Mouse (Mus musculus) megakaryocyte-erythroid progenitor cell, adult 5-6 weeks (primary cell): Measurements from ENCODE around the gene Fancc. TPM values are rescaled to one million over a fixed set of nuclear protein-coding genes. Genes with fewer than 3 reads are reported as not detected.
A peak's percentile ranks its signal among the peaks of the same experiment; 100 is the strongest.
"Not testable (repeated sequence)": the region's sequence is repeated elsewhere in the genome, so short reads cannot be mapped to it uniquely, and the experiment has no call there.

Experiments used
- ATAC-seq: replicated peaks from 2 replicates; pipeline ENCODE4 v1.8.0; 2016; ENCODE audit warnings: mild to moderate bottlenecking, inconsistent platforms; ENCODE audit not compliant: severe bottlenecking, poor library complexity, low FRiP score, low TSS enrichment
- total RNA-seq, 2 experiments: library from RNA; stranded (forward) in 1 of 2; stranded (reverse) in 1 of 2; fragments of 200-1000, 215-1000 nt in 1 of 2; fragments of >200 nt in 1 of 2; fragmentation: Nextera tagmentation in 1 of 2; gene quantifications; 2 replicates each; pipeline ENCODE4 v1.2.3; 2014 to 2017

Gene Fancc
- total RNA-seq, 2 experiments from 2014 or later: 16.9 to 20.0 TPM

GRCm38 (mm10) chr13:63361755-63362154 lies 135.3 kb downstream of the Fancc start:
- no peak for ATAC-seq

DNA sequence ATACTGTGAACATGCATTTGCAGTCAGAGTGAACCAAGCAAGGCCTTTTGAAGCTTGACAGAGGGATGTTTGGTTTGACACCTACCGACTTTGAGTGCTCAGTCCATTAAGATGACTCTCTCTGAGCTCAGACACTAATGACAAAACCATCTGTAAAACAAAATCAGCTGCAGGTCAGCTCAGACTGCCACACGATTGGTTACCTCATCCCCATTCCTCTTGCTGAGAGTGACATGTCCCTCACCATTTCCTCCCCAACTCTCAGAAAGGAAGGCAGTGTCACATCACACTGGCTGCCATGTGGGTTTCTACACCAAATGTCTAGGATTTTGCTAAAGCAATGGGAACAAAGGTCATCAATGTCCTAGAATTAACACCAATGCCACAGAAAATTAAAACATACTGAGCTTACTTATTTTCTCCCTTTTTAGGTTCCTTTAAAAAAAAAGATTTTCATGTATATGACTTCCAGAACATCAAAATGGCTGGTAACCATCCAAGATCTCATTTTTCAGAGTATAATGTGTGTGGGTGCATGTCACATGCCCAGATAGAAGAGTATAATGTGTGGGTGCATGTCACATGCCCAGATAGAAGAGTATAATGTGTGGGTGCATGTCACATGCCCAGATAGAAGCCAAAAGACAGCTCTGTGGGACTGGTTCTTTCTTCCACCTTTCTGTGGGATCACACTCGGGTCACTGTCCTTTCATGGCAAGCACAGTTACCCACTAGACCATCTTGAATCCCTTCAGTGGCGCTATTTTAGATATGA lies 136.8 kb downstream of the Fancc start:
- ATAC-seq: no peak

DNA sequence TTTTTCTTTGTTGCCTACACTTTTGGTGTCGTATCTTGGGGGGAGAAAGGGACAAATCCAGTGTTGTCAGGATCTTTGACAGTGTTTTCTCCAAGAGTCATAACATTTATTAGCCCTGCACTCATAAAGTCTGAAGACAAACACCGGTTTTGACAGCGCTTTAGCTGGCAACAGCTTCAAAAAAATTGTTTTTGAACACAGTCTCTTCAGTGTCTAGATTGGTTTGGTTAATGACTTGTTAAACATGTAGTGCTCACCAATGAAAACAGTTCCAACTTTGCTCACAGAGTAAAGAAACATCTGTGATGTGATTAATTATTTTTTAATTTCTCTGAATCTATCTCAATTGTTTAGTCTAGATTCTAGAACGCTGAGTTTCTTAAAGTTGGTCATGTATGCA lies 137.7 kb downstream of the Fancc start:
- ATAC-seq: no peak

DNA sequence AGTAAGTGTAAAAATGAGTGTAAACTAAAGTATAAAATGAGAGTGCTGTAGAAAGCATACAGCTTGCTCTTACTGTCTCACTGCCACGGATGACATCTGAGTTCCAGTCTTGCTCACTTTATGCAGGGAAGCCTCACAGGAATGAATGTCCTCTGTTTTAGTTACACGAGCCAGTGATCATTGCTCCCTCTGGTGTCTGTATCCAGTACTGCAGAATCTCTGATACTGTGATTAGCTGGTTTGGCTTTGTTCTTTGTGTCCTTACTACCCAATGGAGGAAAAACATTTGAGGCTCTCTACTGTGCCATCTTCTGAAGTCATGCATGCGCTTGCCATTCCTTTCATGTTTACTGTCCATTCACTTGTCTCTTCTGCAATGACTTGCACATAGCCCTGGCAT lies 140.5 kb downstream of the Fancc start:
- ATAC-seq: peak; percentile 79

GRCm38 (mm10) chr13:63356101-63356500 lies 141.0 kb downstream of the Fancc start:
- ATAC-seq: no peak

GRCm38 (mm10) chr13:63353312-63353711 lies 143.8 kb downstream of the Fancc start:
- not testable (repeated sequence) for ATAC-seq

GRCm38 (mm10) chr13:63350076-63350475 lies 147.0 kb downstream of the Fancc start:
- no peak for ATAC-seq

- ATAC-seq: no peak
Measured at GRCm38 (mm10) chr13:63347639-63348038, 149.4 kb downstream of the Fancc start.

DNA sequence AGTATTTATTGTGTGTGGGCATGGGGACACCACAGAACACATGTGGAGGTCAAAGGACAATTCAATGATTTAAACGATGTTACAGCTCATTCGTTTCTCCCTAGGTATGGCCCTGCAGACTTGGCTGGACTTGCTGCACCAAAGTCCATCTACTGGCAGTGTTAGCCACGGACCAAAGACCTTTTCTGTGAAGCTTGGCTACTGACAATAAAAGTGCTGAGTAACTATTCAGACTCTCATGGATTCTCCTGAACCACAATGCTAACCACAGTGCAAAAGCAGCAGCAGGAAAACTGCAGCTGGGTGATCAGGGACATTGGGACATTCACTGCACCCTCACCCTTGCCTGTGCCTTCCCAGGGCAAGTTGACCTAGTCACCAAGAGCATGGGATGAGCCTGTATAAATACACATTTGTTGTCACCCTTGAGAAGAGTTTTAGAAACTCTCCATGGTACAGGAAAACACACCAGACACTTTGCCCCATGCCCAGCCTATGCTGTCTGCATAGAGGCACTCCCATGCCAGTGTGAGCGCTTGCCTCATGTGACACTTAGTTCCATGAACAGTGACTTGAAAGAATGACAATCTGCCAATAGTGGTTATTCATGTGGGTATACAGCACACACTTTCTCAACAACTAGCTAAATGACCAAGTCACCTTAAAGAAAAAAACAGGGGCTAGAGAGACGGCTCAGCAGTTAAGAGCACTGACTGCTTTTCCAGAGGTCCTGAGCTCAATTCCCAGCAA lies 151.4 kb downstream of the Fancc start:
- no peak for ATAC-seq

DNA sequence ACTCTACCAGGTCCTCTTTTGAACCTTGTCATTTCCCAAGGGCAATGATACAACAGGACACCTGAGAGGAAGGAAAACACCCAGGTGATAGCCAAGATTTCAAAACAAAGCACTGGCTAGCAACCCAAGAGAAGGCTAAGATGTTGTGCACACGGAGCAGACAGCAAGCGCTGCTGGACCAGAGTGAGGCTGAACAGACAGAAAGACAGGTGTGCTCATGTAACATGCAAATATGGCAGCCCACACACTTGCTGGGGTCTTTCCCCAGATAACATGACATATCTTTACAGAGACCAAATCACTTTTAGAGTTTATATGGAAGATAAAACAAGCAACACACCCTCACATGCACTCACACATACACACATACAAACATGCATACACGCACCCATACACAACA lies 152.6 kb downstream of the Fancc start:
- no peak for ATAC-seq

GRCm38 (mm10) chr13:63342781-63343180 lies 154.3 kb downstream of the Fancc start:
- ATAC-seq: no peak

DNA sequence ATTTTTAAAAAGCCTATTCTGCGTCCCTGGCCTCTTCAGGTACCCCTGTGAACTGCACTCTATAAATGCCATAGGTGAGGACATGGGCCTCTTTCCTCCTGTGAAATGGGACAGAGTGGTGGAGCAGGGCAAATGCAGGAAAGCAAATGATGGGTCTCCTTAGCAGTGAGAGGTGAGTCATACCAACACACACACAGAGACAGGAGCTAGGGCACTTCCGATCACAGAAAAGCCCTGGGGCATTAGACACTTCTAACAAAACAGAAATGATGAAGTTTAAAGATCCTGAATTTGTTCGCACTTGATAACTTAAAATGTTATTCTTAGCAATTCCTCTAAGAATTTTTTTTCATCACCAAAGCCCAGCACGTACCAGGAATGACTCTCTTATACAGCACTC lies 157.1 kb downstream of the Fancc start:
- no peak for ATAC-seq

DNA sequence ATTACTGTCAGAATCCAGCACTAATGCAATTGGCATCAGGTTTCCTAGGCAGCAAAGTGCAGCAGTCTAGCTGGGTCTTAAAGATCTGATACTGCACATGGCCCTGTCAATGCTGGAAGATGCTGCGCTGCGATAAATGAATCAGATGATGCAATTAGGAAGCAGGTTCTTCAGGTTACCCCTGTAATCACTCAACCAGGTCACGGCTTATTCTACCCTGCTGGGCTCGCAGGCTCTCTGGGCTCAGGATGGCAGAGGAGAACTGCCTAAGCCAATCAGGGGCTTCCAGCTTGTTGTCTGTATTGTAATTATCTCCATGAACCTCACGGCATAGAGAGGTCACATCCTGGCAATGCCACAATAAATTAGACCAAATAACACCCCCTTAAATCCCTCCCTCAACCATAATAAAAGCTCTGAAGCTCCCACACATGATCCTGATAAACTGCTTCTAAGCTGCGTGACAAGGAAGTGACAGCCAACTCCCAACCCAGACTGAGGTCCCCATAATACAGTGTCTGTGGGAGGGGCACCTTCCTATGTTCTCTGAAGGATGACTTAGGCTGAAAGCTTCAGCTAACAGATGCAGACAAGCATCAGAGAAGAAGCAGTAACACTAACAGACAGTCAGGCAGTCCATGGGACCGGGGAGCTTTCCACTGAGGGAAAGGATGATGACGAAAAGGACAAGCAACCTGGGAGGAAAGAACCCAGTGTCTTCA lies 159.7 kb downstream of the Fancc start:
- peak; percentile 42 for ATAC-seq

- ATAC-seq: no peak
Measured at GRCm38 (mm10) chr13:63336335-63336734, 160.7 kb downstream of the Fancc start.

- peak; percentile 67 for ATAC-seq
Measured at GRCm38 (mm10) chr13:63335421-63336134, 161.5 kb downstream of the Fancc start.

DNA sequence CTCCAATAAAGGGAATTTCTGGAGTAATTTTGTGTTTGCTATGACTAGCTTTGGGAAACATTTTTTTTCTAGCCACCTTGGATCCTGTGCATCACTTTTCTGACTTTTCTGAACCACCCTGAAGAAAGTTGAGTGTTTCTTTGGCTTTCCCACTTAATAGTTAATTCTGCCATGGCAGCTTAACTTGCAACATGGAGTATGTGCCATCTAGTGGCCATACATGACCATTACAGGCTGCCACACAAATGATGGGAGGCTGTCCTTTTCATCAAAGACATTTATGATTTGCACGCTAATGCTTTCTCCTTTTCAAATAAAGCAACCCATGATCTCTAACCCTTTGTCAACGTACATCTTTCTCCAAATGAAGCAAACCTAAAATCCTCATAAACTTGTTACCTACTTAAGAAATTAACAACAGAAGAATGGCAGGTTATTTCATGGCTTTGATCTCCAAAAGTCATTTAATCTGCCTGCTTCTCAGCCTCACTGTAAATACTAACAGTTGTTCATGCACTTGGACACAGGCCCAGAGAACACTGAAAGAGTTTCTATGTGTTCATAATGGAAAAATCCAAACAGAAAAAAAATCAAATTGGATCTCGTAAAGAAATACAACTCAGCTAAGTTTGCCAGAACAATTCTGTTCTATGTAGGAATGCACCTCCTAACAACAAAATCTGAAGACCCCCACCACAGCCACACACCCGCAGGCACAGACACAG lies 164.3 kb downstream of the Fancc start:
- no peak for ATAC-seq

GRCm38 (mm10) chr13:63331379-63331778 lies 165.7 kb downstream of the Fancc start:
- ATAC-seq: peak; percentile 43; the same call in 1 of the 2 replicates

- ATAC-seq: no peak
Measured at GRCm38 (mm10) chr13:63330236-63330860, 166.7 kb downstream of the Fancc start.

DNA sequence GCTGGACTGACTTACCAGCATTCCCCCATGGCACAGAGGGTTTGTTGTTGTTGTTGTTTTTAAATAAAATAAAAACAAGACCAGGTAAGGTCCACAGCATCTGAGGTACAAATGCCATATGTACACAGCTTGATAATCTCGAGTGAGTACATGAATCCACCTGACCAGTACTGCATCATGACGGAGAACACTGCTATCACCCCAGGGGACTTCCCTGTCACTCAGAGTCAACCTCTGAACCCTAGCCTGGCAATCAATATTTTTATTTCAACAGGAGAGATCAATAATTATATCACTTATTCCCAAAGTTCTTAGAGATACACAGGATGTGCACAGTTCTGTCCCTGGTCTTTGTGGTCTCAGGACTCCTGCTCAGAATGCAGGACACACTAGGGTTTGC lies 171.1 kb downstream of the Fancc start:
- no peak for ATAC-seq
